Mouse (Mus musculus) naive thymus-derived CD4-positive, alpha-beta T cell, adult 5 months (primary cell): ENCODE data around the gene Wdr53. TPM values are rescaled to one million over a fixed set of nuclear protein-coding genes. Genes with fewer than 3 reads are reported as not detected.

Source experiments
- polyA plus RNA-seq: library from polyadenylated mRNA; unstranded; fragments of 100-300 nt; shearing (Covaris generic); gene quantifications from one replicate; pipeline ENCODE4 v1.2.1, GENCODE M21; 2017

The Wdr53 gene
- 10.5 TPM for polyA plus RNA-seq

GRCm38 (mm10) chr16:32246952-32247370 lies at the start of gene Wdr53, which contains the start of gene Fbxo45:
Gene Wdr53 (plus strand): TSS chr16:32247227.
Gene Fbxo45 (minus strand): TSS chr16:32247158.

GRCm38 (mm10) chr16:32271291-32271690 lies 24.3 kb downstream of the Wdr53 start, which contains the start of gene Smco1:
Gene Smco1 (plus strand): TSS chr16:32271468.

GRCm38 (mm10) chr16:32277308-32278256 lies 30.6 kb downstream of the Wdr53 start, which contains the start of gene Rnf168:
Gene Rnf168 (plus strand): TSS chr16:32277459.

Other genes starting within 250 kb of the Wdr53 start
- 23.2 TPM for gene Senp5, start 243.9 kb upstream of the Wdr53 start, polyA plus RNA-seq
- gene Pak2, start 167.9 kb upstream of the Wdr53 start, polyA plus RNA-seq: 154 TPM
- 71.9 TPM for gene Pigx, start 147.5 kb upstream of the Wdr53 start, polyA plus RNA-seq
- 3.3 TPM for gene Cep19, start 147.4 kb upstream of the Wdr53 start, polyA plus RNA-seq
- 43.1 TPM for gene Nrros, start 81.6 kb upstream of the Wdr53 start, polyA plus RNA-seq
- not detected for gene Bex6, start 67.4 kb upstream of the Wdr53 start, polyA plus RNA-seq
- gene Fbxo45, start 69 bp upstream of the Wdr53 start, polyA plus RNA-seq: 11.6 TPM
- not detected for gene Smco1, start 24.2 kb downstream of the Wdr53 start, polyA plus RNA-seq
- 23.1 TPM for gene Rnf168, start 30.2 kb downstream of the Wdr53 start, polyA plus RNA-seq
- 56.0 TPM for gene Ubxn7, start 85.0 kb downstream of the Wdr53 start, polyA plus RNA-seq
- gene Tm4sf19, start 153.3 kb downstream of the Wdr53 start, polyA plus RNA-seq: not detected
- 1.1 TPM for gene Tctex1d2, start 172.5 kb downstream of the Wdr53 start, polyA plus RNA-seq
- 9.8 TPM for gene Pcyt1a, start 183.7 kb downstream of the Wdr53 start, polyA plus RNA-seq
- gene Slc51a, start 240.7 kb downstream of the Wdr53 start, polyA plus RNA-seq: not detected
- gene Zdhhc19, start 249.0 kb downstream of the Wdr53 start, polyA plus RNA-seq: not detected